Mouse (Mus musculus) frontal cortex, postnatal 10 days (tissue): ENCODE data around the gene Tfap2d.

Source experiments
- DNase-seq, 2 experiments: peaks; one replicate each; pipeline ENCODE4 v3.0.0; 2022; ENCODE audit warnings: low spot score in 2 of 2, mixed read lengths in 1 of 2

The Tfap2d gene

DNA sequence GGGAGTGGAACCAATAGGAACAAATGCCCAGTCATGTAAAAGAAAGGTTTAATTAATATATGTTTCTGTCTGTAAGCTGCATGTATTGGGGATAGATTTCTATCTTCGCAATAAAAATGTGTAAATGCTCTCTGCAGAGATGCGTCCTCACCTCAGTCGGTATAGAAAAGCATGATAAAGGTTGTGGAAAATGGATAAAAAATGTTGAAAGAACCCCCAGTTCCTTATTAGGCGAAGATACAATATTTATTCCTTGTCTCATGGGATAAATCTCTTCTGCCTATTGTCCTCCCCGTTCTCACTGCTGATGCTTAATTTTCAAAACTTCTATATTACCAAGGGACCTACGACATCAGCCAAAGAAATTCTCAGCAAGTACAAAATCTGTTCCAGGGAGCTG, at the start of gene Tfap2d:
Tfap2d (plus strand) TSS at position 392 of the 400 bp plus-strand sequence.
- no peak for DNase-seq

DNA sequence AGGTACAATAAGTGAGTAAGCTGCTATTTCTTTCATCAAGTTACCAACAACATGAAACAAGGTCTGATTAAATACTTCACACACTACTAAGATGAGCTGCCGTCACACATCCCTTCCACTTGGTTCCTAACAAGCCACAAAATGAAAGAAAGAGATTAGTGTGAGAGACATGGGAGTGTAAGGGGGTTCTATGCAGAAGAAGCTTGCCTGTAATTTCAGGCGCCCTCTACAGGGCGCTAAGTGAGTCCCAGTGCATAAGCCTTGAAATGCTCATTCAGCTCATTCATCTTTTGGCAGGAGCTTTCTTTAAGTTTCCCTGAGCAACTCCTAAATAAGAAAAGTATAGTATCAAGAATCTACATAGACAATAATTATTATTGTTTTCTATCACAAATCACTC, 46.5 kb upstream of the Tfap2d start:
- no peak for DNase-seq

DNA sequence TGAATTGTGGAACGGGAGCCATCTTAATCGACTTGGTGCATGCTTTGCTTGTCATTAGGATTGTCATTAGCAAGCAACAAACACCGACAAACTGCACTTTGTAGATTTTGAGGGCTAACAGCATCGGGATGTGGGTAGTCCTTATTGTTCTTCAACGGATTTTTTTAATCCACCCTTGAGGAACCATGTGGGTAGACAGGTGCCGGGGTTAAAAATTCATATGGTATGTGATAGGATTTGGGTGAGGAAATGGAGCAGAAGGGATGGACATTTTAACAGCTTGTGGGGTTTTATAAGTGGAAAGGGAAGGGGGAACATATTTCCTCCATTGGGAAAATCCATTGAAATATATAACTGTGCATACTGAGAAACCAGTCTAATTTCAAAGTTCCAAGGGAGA, 46.0 kb upstream of the Tfap2d start:
- no peak for DNase-seq

DNA sequence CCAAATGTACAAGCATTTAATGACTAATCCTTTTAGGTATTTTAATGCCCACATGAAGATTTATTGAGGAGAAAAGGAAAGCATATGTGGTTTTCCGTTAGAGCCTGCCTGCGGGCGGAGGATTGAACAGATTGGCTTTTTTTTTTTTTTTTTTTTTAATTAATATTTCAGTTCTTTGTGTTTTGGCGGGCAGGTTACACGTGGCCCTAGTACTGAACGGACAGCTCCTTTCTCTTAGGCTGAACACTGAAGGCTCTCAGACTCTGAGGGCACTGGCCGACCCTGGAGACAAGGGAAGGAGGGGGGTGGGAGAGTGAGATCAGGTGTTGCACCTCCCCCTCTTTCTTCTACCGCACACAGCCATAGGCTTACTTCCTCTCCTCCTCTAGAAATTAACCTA, 14.7 kb upstream of the Tfap2d start:
- DNase-seq, result no peak

DNA sequence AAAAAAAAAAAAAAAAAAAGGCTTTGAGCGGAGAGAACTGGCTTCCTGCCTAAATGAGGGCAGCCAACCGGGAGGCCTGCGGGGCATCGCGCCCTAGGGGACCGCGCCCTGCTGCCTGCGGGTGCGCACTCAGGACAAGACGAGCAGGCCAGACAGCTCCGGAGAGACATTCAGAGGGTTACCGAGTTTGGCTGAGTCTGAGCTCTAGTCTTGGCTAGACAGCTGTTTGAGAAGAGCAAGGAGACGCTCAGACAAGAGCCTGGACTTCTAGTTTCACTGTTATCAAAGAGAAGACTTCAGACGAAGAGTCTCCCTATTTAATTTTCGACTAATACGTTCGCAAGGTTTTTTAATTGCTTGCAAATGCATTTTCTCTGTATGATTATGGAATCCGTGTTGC, 5.9 kb upstream of the Tfap2d start:
- no peak for DNase-seq

DNA sequence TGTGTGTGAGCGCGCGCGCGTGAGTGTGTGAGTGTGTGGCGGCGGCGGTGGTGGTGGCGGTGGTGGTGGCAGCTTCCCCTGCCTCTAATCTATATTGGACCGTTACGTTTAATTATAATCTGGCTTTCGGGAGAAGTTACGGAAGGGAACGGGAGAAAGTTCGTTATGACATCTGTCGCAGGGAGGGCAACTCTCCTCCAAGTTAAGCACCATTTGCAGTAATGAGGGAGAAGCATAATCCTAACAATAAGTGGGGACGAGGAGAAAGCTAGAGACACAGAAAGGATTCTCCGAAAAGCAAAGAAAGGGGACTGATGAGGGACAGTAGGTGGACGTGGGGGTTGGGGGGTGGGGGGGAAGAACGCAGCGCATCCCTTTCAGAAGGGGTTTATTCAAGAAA, 494 bp downstream of the Tfap2d start:
- DNase-seq, result no peak

DNA sequence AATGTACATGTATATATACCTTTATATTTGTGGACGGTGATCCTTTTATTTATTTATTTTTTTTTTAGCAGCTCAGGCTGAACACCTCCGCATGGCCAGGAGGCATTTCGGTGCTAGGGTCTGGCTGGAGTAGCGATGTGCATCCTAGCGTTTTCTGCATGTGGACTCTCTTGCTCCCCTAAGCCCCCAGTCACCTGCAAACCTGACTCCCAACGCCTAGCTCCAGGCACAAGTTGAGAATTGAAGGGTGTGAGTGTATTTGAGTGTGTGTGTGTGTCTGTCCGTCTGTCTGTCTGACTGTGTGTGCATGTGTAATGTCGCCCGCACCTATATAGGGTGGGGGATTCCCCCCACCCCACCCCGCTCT, 937 bp downstream of the Tfap2d start:
- DNase-seq, result no peak

DNA sequence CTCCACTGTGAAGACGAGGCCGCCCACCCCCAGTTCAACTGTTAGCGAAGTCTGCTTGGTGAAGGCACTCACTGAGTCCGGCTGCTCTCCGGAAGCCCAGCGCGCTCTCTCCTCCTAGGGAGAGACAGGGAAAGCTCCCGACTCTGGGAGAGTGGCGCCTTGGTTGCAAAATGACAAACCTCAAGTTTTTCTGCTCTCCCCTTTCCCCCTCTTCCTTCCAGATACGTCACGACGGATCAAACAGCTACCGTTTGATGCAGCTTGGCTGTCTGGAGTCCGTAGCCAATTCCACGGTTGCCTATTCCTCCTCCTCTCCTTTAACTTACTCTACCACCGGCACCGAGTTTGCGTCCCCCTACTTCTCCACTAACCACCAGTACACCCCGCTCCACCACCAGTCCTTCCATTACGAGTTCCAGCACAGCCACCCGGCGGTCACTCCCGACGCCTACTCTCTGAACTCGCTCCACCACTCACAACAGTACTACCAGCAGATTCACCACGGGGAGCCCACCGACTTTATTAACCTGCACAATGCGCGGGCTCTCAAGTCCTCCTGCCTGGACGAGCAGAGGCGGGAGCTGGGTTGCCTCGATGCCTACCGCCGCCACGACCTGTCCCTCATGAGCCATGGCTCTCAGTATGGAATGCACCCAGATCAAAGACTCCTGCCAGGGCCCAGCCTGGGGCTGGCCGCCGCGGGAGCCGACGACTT, 1.5 kb downstream of the Tfap2d start:
- DNase-seq, result no peak

DNA sequence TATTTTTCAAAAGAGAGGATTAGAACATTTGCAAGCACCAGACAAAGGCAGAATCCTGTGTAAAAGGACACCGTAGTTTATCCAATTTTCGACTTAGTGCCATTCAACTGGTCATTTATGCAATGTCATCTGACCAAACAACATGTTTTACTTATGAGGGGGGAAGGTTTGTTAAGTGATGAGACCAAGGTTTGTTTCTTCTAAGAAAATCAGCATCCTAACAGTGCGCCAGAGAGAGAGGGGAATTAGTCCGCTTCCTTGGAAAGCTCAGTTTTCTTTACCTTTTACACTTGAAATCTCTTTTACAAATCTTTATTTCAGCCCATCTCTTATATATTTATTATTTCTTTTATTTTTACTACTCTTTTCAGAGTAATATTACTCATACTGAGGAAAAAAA, 3.6 kb downstream of the Tfap2d start:
- no peak for DNase-seq

DNA sequence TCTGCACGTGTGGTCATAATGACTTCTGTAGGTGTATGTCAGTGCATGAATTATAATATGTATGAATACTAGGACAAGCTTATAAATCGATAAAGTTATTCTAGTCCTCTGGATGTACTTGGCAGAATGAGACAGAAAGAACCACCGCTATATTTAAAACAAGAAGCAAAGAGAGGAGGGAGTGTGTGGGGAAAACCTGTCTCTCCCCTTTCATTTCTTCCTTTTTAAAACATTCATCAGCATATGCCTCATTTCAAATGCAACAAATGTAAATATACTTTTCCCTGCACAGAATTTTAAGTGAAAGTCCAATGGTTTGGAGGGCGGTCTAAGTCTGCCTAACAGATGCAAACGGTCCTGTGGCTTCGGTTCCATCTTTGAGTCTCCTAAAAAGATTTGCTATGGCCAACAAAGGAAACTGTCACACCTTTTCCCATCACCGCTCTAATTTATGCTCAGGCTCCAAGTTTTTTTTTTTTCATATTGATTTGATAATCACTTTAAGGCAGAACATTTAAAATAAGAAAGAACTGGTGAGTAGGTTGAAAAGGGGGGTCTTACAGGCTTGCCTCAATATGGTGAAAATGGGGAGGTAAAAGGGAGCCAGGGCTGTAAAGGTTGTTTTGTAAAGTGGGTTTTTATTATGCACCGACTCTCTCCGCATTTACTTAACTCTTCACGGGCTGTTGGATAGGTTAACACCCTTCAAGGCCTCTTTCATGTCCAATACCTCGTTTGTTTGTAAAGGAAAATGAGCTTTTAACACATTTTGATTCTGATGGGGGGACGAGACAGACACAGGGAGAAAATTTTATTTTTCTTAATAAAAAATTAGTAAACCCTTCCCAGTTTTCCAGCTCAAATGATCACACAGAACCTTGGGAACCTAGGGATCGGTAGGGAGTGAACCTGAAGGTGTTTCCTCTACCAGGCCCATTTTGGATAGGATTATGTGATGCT, 4.3 kb downstream of the Tfap2d start:
- DNase-seq, result no peak

DNA sequence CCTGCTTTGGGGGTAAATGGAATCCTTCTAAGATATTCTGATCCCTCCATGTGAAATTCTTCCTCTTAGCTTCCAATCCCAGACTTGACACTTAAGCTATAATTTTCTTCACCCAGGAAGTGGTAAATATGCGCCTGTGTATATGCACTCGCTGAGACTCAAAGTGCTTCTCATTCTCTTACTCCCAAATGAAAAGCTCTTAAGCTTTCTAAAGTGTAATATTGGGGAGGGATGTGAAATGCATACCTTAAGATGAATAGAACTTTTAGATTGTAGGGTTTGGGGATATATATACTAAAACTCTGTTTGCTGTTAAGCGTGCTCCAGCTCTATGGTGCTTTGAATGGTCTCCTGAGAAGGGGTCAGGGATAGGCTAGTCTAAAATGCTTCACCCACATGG, 5.0 kb downstream of the Tfap2d start:
- no peak for DNase-seq

DNA sequence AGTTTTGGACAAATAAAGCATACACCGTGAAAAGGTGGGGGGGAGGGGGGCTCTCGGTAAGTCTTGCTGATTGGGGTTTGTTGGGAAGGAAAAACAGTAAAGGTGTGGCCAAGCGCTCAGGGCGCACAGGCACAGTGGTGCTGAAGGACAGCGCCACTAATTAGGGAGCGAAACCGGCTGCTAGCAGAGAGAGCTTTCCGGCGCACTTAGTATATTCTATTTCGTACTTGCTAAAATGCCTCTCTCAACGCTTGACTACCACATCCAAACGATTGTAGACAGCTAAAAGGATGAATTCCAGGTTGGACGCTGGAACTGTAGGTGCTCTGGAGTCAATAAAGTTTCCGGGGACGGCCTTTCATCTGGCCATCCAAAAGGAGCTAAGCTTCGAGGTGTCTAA, 6.9 kb downstream of the Tfap2d start:
- DNase-seq, result no peak

DNA sequence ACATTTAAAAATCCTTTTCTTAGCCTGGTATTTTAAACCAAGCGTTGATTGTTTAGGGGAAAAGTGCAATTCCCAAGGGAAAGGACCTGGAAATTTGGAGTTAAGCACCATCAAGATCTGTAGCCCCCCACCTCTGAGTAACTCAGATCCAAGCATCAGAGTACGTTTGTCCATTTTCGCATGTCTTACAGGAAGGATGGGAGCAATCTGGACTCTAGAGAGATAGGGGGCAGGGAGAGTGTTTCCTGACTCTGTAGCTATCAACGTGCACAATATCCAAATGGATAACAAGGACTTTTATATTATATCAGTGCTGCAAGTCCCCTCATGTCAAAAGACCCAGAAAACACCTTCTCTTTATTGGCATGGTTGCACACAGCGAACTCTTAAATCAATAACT, 7.4 kb downstream of the Tfap2d start:
- no peak for DNase-seq

DNA sequence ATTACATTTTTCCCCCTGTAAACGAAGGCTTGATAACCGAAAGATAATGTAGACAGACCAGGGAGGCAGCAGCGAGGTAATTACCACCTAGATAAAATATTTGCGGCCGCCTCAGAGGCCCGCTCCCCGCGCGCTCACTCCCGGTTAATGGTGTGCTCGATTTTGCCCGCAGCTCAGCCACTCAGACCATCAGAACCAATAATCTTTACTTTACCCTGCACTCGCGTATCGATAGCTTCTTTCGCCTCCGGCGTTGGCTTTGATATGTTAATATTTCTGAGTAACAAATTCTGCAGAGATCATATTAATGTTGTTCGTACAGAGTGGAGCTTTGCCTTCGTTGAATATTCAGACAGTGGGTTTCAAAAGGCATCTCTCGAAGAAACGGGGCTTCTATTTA, 8.2 kb downstream of the Tfap2d start:
- no peak for DNase-seq

DNA sequence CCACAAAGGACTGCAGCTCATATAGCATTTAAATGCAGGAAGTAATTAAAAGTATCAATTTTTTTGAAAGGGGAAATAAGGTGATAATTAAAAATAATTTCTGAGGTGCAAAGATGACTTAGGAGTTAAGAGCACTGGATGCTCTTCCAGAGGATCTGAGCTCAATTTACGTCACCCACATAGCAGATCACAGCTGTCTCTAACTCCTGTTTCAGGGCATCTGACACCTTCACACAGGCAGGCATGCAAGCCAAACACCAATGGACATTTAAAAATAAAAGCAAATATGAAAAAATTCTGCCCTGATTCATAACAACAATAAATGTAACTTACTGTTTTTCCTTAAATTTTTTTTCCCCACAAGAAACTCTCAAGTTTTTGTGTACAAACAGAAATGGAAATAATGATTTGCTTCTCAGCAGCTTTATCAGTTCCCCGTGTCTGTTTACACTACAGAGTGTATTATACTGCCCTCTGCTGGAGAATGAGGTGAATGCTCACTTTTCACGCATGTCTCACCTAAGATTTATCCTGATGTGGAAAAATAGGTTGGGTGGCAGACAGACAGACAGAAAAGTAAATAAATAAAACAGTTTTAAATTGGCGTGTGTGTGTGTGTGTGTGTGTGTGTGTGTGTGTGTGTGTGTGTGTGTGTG, 76.0 kb downstream of the Tfap2d start:
- no peak for DNase-seq

DNA sequence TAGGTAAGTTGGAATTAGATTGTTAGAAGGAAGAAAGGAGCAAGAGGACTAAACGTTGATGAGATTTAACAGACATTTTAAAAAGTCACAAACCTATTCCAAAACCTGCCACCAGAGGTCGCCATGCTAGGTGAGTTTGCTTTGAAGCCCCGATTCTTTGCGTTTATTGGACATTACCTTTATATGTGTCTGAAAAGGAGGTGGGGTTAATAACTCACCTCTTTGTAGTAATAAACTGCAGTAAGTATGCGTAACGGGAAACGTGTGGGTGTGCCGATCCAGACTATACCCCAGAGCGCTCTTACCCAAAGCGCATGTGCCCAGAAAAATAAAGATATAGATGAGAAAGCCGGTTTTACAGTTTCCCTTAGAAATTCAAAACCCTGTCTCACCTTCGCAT, 102.8 kb downstream of the Tfap2d start:
- no peak for DNase-seq

DNA sequence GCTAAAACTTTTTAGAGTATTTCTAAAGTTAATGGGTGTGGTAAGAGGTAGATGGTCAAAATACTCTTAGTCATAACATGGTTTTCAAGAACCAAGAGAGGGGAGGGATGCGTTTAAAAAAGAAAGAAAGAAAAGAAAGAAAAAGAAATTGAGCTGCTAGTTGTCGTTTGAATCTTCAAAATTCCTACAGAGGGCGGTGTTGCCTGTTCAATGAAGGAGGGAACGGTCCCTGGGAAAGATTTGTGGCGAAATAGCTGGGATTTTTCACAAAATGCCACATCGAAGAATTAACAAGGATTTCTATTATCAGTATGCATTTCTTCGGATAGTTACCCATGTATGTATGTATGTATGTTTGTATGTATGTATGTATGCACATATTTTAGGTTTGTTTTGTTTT, 103.4 kb downstream of the Tfap2d start:
- DNase-seq, result no peak

DNA sequence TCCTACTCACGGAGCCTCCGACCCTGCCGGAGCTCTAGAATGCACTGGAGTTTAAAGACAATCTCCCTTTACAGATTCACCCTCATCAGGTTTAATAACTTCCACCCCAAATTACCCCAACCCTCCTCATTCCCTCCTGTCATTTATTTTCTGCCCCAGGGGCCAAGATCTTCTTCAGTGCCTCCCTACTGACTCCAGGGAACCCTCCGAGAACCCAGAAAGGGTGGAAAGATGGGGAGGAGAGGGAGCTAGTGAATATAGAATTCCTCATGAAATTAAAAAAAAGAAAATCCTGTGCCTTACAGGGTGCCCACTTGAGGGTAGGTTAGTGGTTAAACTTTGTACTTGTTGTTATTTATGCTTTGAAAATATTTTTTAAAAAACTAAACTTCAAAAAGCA, 104.8 kb downstream of the Tfap2d start:
- no peak for DNase-seq

DNA sequence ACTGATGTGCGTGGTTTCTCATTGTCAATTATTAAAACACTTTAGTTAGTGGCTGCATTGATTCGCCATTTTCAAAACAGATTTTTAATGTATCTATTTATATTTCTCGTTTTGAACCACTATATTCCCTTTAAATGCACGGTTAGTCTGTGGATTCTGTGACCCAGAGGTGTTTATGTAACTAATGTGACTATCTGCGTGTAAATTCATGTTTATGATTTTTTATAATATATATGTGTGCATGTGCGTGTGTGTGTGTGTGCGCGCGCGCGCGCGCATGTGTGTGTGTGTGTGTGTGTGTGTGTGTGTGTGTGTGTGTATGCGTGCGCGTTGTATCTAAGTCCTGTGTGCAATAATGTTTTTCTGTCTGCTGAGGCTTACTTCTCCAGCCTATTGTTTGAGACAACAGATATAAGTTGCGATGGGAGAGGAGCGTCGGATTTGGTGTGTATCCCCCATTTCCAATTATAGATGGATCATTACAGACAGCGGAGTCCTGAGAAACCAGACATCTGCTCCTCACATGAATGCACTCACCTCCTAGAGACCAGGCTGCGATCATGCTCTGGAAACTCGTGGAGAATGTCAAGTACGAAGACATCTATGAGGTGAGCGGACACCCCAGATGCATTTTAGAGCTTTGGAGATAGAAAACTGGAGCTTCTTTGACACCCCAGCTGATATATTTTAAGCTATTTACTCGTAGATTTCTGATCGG, 106.0 kb downstream of the Tfap2d start, which contains the start of gene Tfap2b:
Tfap2b (plus strand) TSS at position 274 of the 718 bp plus-strand sequence.
- no peak for DNase-seq

DNA sequence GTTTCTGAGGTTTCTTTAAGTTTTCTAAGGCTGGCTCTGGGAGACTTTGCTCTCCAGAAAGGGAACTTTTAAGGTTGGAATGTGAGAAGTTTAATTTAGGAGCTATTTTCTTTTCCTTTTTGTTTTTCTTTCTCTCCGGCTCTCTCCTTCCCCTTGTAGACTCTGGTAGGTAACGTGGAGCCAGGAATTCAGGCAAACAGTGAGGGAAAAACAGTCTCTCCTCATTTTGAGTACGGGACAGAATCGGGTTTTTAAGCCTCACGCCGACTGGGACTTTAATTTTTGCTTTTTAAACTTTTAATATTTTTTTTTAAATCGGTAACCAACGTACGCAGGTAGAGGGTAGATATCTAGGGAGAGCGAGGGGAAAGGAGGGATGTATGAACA, 106.5 kb downstream of the Tfap2d start:
- no peak for DNase-seq

DNA sequence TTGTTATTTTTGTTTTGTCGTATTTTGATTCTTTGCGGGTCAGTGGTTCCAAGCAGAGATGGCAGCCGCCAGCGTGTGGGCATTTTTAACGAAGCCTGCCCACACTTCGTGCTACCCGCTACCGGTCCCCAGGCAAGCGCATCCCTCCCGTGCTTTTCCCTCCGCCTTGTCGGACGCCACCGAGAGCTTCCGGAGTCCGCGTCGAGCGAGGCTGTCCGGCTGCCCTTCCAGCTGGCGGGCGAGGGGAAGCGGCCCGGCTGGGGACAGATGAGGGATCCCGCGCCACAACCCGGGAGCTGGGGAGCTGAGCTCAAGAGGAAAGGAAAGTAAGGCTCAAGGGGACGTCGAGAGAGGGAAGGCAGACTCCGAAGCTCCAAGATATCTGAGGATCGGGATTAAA, 107.0 kb downstream of the Tfap2d start:
- DNase-seq, result no peak
